Mouse (Mus musculus) forebrain, postnatal 0 days (tissue): ENCODE data around the gene Lamb3. TPM values are rescaled to one million over a fixed set of nuclear protein-coding genes. Genes with fewer than 3 reads are reported as not detected.

ENCODE experiments used
- ATAC-seq: fragments of 200-750 bp; cut with Nextera tagmentation; 2 replicates; pipeline ENCODE4 v1.8.0; 2017; ENCODE audit warnings: mild to moderate bottlenecking, moderate library complexity
- DNase-seq: peaks from one replicate; pipeline ENCODE4 v3.0.0-alpha.2; 2015
- H3K27ac ChIP-seq: fragments of 300-500 bp; sonication (generic); 2 replicates; pipeline ENCODE4 v1.5.1; 2014; ENCODE audit warnings: low read depth, mild to moderate bottlenecking, antibody characterized with exemption, low read length, moderate library complexity, mixed read lengths
- H3K27me3 ChIP-seq: fragments of 300-500 bp; sonication (generic); 2 replicates; pipeline ENCODE4 v1.6.1; 2014; ENCODE audit warnings: mild to moderate bottlenecking, low read length, mixed read lengths; ENCODE audit not compliant: insufficient read depth
- H3K36me3 ChIP-seq: fragments of 300-500 bp; sonication (generic); 2 replicates; pipeline ENCODE4 v1.6.1; 2014; ENCODE audit warnings: mild to moderate bottlenecking, moderate library complexity; ENCODE audit not compliant: insufficient read depth
- H3K4me1 ChIP-seq: fragments of 300-500 bp; sonication (generic); 2 replicates; pipeline ENCODE4 v1.6.1; 2014; ENCODE audit warnings: antibody characterized with exemption; ENCODE audit not compliant: insufficient read depth
- H3K4me2 ChIP-seq: fragments of 300-500 bp; sonication (generic); 2 replicates; pipeline ENCODE4 v1.6.1; 2014; ENCODE audit warnings: low read depth, mild to moderate bottlenecking, moderate library complexity
- H3K4me3 ChIP-seq: fragments of 300-500 bp; sonication (generic); 2 replicates; pipeline ENCODE4 v1.5.1; 2014; ENCODE audit warnings: low read depth, low read length, mixed read lengths
- H3K9ac ChIP-seq: fragments of 300-500 bp; sonication (generic); 2 replicates; pipeline ENCODE4 v1.6.1; 2014; ENCODE audit warnings: mild to moderate bottlenecking
- H3K9me3 ChIP-seq: fragments of 300-500 bp; sonication (generic); 2 replicates; pipeline ENCODE4 v1.6.1; 2016; ENCODE audit warnings: low read length
- CTCF ChIP-seq: sonication (generic); IDR thresholded peaks from 2 replicates; pipeline ENCODE4 v1.5.1; 2016; ENCODE audit warnings: antibody characterized with exemption, control low read depth, low read depth
- WGBS: fragments of 180-500 bp; shearing (Covaris S2); extraction: QIAGEN DNeasy Blood & Tissue Kit; methylation state at CpG from one replicate; pipeline ENCODE4 v1.1.7; 2014; 5-methylcytosine and 5-hydroxymethylcytosine counted together
- polyA plus RNA-seq: library from polyadenylated mRNA; unstranded; fragments of >200 nt; fragmentation: Nextera tagmentation; extraction: Ambion mirVana; gene quantifications from 2 replicates; pipeline ENCODE4 v1.2.1, GENCODE M21; 2015
- total RNA-seq: library from RNA; depleted of rRNA; stranded (reverse); fragments of >200 nt; gene quantifications from 2 replicates; pipeline ENCODE4 v1.2.3, GENCODE M21; 2014

Lamb3 gene
- total and polyA plus RNA-seq, 2 experiments from 2014 or later, result 1.1 to 1.5 TPM

DNA sequence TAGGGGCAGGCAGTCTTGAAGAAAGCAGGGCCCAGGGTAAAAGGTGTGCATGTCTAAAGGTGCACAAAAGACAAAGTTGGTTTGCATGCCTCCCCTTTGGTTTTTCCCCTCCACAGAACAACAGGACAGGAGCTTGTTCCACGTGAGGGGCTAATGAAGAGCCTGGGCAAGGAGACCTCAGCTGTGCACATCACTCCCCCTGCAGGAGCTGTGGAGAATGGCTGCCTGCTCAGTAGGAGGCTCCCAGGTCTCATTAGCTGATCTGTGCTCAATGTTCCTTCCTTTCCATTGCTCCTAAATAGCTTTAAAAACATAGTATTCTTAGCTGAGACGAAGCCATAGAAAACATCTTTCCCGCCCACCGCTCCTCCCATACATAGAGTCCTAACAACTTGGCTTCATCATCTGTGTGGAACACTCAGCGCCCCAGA is 156.3 kb downstream of the Lamb3 start:
- no peak overlapping the region for H3K9ac ChIP-seq
- no peaks in the 10 kb centered on the region for H3K27me3 ChIP-seq
- H3K36me3 ChIP-seq, result peaks cover 33% of the 10 kb centered on the region
- no peak overlapping the region for H3K27ac ChIP-seq
- no peaks in the 10 kb centered on the region for H3K9me3 ChIP-seq
- ATAC-seq (no peak), DNase-seq (peak; percentile 52)
- peak; percentile 76 for TF ChIP-seq CTCF
- WGBS, result 60% methylated on average over 5 of the region's 5 CpGs
- H3K4me1 ChIP-seq, result peaks cover 16% of the 10 kb centered on the region
- no peak overlapping the region for H3K4me3 ChIP-seq
- no peak overlapping the region for H3K4me2 ChIP-seq

DNA sequence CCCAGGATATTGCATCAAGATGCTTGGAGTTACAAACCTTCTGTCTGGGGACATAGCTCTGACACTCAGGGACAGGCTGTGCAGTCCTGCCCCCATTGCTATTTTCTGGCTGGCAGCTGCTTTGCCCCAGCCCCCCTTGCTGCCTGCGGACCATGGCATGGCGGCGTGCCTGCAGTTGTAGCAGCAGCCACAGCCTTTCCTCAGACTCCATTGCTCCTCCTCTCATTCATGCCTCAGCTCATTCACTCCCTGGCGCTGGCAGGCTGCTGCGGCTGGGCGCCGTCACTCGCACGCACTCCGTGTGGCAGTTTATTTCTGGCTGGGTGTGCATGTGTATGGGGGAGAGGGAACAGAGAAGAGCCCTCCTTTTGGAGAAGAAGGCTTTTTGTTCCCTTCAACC is 160.6 kb downstream of the Lamb3 start:
- peak; percentile 80 for ATAC-seq
- DNase-seq, result peak; percentile 81
- H3K4me2 ChIP-seq, result peak overlapping the region; percentile 84
- 5% methylated on average over 10 of the region's 10 CpGs for WGBS
- H3K4me3 ChIP-seq, result peak overlapping the region; percentile 56
- peak overlapping the region; percentile 77 for H3K27ac ChIP-seq
- H3K9me3 ChIP-seq, result no peaks in the 10 kb centered on the region
- no peaks in the 10 kb centered on the region for H3K36me3 ChIP-seq
- peaks cover 16% of the 10 kb centered on the region for H3K4me1 ChIP-seq
- H3K27me3 ChIP-seq, result no peaks in the 10 kb centered on the region
- peak overlapping the region; percentile 71 for H3K9ac ChIP-seq
- TF ChIP-seq CTCF, result peak; percentile 14; the same call in 1 of the 2 replicates

DNA sequence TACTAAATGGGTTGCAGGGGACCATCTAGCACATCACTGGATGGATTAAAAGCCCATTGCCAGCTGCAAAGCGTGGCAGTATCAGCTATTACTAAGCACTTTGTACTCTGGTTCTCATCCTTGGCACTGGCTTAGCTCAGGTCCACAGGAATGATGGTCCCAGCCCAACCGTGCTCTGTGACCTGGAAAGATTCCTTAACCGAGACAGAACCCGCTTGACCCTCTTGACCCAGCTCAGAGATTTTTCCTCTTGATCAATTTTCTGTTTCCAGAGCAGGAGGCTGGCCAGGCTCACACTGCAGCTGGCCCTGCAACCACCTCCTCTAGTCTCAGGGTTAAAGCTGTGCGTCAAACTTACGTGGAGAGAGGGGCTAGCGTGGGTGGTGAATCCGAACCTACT is 161.6 kb downstream of the Lamb3 start:
- WGBS, result 47% methylated on average over 8 of the region's 8 CpGs
- Histone ChIP-seq H3K27me3 (no peaks in the 10 kb centered on the region), H3K4me1 (peaks cover 16% of the 10 kb centered on the region), H3K4me2 (peak overlapping the region; percentile 84), H3K9ac (peak overlapping the region; percentile 71), H3K27ac (0 out of 2 replicates have a peak overlapping the region, but pooled peaks have one; percentile 37), H3K36me3 (no peaks in the 10 kb centered on the region), H3K4me3 (peak overlapping the region; percentile 56), H3K9me3 (no peaks in the 10 kb centered on the region)
- ATAC-seq (no peak), DNase-seq (no peak)
- no peak for TF ChIP-seq CTCF

DNA sequence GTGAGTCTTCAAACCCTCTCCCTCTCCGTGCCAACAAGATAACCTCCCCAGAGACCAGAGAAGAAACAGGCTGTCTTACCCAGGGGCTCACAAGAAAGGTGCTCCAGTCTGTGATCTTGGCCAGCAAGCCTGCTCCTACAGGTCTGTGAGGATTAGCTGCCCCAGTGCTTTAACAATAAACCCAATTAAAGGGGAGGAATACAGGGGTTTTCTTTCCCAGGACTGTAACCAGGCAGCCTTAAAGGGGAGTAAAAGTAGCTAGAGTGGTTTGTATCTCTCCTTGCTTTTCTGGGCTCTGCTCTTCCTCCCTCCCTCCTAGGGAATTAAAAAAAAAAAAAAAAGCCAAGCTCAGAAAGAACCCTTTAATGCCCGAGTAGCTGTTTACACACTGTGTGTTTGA is 162.6 kb downstream of the Lamb3 start, which contains the start of gene Camk1g:
Gene Camk1g (minus strand): TSS at position 203 of the 400 bp plus-strand sequence.
- 3% methylated on average over 2 of the region's 2 CpGs for WGBS
- TF ChIP-seq CTCF, result no peak
- peak within 1 kb of the TSS; percentile 37 for H3K27ac ChIP-seq

DNA sequence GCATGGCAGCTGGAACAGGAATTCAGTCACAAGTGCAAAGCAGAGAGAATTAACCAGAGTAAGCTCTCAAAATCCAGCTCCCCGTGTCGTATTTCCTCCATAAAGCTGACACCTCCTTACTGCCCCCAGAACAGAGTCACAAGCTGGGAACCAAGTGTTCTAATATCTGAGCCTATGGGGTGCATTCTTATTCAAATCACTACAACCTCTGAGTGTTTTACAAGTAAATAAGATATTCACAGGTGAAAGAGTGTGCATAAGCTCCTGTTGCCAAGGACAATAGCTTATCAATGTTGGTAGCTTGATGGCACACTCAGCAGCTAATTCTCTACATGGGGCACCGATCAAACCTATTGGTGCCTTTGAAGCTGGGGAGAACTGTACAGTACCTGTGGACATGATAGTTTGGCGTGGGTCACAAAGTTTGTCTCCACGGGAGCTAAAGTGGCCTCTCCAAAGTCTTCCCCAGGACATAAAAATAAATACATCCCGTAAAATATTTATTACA is 166.5 kb downstream of the Lamb3 start:
- Histone ChIP-seq H3K36me3 (no peaks in the 10 kb centered on the region), H3K4me1 (no peaks in the 10 kb centered on the region), H3K4me2 (no peak overlapping the region), H3K9ac (no peak overlapping the region), H3K9me3 (no peaks in the 10 kb centered on the region), H3K4me3 (no peak overlapping the region), H3K27me3 (no peaks in the 10 kb centered on the region), H3K27ac (no peak overlapping the region)
- DNase-seq (no peak), ATAC-seq (no peak)
- 84% methylated on average over 6 of the region's 6 CpGs for WGBS
- TF ChIP-seq CTCF, result no peak

More for the DNA sequence above, 162.6 kb downstream of the Lamb3 start, which contains the start of gene Camk1g:
- Histone ChIP-seq H3K36me3 (no peaks in the 10 kb centered on the region), H3K4me1 (peaks cover 16% of the 10 kb centered on the region), H3K9me3 (no peaks in the 10 kb centered on the region), H3K9ac (peak within 1 kb of the TSS; percentile 71), H3K4me3 (peak within 1 kb of the TSS; percentile 56), H3K27me3 (no peaks in the 10 kb centered on the region), H3K4me2 (peak within 1 kb of the TSS; percentile 84)
- ATAC-seq (peak; percentile 94), DNase-seq (peak; percentile 91)

DNA sequence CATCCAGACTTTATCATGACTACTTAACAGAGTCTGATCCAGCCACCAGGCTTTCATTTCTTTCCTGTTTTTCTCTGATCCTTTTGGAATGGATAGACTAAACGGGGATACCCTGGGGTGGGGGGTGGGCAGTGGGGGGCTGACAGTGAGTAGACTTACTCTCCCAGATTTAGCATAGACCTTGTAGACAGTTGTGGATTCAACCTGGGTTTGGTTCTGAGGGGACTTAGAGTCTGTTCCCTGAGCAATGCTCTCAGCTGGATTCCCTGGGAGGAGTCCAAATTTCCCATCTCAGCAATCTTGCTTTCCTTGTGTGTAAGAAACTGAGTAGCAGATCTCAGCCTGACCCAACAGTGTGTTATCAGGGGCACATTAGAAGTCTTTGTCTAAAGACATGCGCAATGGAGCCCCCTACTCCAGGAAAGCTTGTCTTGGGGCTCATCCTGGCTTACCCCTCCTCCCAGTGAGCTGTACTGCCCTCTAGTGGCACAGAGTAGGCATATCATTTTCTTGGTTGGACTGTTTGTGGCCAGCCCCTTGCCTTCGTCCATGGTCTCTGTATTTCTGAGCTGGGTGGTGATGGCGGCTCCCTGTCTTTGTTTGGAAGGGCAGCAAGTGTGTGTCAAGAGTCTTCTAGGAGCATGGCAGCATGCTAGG is 169.1 kb downstream of the Lamb3 start:
- no peak overlapping the region for H3K4me3 ChIP-seq
- H3K9ac ChIP-seq, result no peak overlapping the region
- peak; percentile 85 for DNase-seq
- H3K9me3 ChIP-seq, result no peaks in the 10 kb centered on the region
- H3K4me2 ChIP-seq, result no peak overlapping the region
- H3K27ac ChIP-seq, result no peak overlapping the region
- peak; percentile 80 for ATAC-seq
- TF ChIP-seq CTCF, result peak; percentile 95
- H3K4me1 ChIP-seq, result 0 out of 2 replicates have a peak, but pooled peaks cover 5% of the 10 kb centered on the region
- H3K36me3 ChIP-seq, result no peaks in the 10 kb centered on the region
- no peaks in the 10 kb centered on the region for H3K27me3 ChIP-seq
- WGBS, result 24% methylated on average over 4 of the region's 4 CpGs

DNA sequence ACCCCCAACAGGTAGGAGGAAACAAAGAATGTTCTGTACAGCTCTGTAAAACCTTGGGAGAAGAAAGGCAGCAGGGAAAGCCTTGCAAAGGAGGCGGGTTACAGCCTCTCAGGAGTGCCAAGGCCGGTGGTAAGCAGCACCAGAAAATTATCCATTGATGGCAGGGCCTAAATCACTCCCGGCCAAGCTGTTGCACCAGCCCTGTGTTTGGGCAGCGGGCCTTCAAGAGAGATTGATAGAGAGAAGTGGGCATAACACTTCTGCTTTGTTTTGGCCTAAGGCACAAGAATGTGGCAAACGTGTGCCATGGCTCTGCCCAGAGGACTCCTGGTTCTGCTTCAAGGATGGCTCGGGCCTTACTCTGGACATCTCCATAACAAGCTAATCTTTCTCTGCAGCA is 172.1 kb downstream of the Lamb3 start:
- Histone ChIP-seq H3K36me3 (no peaks in the 10 kb centered on the region), H3K9ac (no peak overlapping the region), H3K27me3 (no peaks in the 10 kb centered on the region), H3K27ac (no peak overlapping the region), H3K9me3 (no peaks in the 10 kb centered on the region), H3K4me2 (no peak overlapping the region), H3K4me3 (no peak overlapping the region), H3K4me1 (peaks cover 12% of the 10 kb centered on the region; the same call in 1 of the 2 replicates)
- no peak for ATAC-seq
- DNase-seq, result no peak
- TF ChIP-seq CTCF, result no peak
- WGBS, result 39% methylated on average over 6 of the region's 6 CpGs
